Mouse (Mus musculus): ENCODE data around the gene Atp11a.
A peak's percentile ranks its signal among the peaks of the same experiment; 100 is the strongest.

Gene Atp11a

GRCm38 (mm10) chr8:12873357-12874046 lies 116.7 kb downstream of the Atp11a start, which contains the start of gene Mcf2l:
Mcf2l (plus strand) TSS chr8:12873806.
- DNase-seq (ENCODE audit: low spot score), result no peak

DNA sequence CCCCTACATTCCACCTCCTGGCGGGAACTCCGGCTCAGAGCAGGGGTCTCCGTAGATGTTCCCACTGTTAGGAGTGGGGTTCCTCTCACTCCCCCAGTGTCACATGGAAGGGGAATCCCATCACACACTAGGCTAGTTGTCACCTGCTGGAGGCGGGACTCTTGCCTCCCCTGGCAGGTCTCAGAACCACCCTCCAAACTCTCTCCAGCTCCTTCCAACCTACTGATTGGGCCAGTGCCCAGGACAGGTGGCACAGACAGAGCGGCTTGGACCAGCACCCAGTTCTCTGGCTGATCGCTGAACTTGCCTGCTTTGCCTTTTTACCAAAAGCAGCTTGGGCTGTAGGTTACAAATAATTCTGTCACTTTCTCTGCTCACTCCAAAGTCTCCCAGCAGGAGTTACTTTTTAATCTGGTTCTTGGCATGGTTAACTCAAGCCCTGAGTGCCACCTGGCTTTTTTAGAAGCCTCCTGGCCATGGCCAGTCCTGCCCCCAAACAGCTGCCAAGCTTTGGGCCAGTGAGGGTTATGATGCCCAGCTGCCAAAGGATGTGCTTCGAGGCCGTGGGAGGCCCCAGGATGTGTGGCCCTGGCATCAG lies 117.5 kb downstream of the Atp11a start:
- peak; percentile 29 for DNase-seq (ENCODE audit: low spot score)

DNA sequence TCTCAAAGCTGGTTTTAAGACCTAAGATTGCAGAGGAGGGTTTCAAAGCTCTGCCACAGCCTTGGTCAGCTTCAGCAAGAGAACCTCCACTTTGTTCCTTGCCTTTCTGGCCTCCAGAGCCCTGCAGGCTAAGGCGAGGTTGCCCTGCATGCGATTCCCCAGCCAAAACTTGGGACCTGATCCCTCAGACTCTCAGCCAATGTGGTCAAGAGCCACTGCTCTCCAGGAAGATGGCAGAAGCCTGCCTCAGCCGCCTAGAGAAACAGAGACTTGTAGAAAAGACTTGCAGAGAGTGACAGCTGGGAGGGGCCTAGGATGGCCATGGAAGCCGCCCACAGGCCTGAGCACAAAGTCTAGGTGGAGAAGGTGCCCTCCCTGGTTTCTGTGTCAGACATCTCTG lies 118.2 kb downstream of the Atp11a start:
- DNase-seq (ENCODE audit: low spot score), result no peak

DNA sequence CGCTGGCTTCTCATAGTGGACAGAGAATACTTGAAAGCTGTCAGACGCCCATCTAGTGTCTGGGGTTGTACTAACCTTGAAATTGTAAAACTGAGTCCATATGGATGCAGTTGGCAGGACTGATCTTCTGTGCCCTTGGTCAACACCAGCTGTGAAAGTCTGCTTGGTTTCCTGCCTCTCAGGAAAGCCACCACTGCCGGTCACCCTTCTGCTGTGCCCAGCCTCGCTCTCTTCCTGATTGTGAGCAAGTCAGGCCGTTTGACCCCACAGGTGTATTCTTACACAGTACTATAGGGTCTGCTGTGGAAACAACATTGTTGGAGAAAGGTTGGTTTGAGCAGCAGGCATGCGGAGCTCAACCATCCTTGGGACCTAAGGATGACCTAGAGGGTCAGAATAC lies 120.3 kb downstream of the Atp11a start:
- no peak for DNase-seq (ENCODE audit: low spot score)

DNA sequence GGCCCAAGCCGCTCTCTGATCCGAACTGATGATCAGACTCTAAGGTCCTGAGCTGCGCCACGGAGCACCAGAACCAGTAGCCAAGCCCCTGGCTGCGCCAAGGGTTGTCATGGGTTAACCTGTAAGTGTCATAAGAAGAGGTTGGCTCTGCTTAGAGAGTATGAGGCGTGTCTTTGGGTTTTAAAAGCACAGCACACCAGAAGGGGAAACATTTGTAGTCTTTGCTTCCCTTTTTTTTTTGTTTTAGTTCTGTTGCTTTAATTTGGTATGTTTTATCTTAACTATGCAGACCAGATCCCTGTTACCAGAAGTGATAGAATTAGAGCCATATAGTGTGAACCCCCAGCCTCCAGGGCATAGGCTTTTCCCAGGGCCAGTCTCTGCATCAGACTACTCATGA lies 123.3 kb downstream of the Atp11a start:
- DNase-seq (ENCODE audit: low spot score), result no peak

DNA sequence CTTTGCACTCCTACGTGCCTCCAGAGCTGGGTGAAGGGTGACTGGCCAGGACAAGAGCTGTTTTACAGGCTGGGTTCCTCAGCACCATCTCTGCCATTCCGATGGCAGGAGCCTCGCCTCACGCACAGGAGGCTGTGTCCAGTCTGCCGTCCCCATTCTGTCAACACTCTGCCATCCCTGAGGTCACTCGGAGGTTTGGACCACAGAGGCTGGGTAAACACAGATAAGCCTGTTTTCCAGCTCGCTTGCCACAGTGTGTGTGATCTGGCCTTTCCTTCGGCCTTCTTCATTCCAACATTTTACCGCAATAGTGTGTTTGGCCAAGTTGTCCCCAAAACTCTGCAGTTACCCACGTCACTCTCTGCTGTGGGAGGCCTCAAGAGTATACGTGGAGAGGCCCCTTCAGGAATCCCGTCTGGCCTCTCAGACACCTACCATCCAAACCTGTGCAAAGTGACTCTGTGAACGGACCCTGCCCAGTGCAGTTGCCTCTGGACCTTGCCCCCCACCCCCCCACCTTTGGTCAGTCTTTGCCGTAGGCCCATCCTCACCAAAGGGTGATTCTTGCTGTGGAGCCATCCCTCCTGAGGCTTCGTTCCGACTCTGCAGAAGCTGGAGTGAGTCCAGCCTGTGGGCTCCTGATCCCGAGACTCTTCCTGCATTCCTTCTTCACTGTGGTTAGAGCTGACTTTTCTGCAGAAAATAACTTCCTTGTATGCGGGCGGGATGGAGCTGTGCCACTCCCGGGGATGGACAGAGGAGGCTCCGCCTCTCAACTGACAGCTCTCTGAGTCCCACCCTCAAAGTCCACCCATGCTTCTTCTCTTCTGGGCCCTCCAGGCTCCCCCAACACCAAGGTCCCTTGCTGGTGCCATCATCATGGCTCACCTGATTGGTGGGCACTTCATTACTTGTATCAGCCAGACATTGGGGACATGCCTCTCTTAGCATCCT lies 126.5 kb downstream of the Atp11a start:
- DNase-seq (ENCODE audit: low spot score), result no peak

DNA sequence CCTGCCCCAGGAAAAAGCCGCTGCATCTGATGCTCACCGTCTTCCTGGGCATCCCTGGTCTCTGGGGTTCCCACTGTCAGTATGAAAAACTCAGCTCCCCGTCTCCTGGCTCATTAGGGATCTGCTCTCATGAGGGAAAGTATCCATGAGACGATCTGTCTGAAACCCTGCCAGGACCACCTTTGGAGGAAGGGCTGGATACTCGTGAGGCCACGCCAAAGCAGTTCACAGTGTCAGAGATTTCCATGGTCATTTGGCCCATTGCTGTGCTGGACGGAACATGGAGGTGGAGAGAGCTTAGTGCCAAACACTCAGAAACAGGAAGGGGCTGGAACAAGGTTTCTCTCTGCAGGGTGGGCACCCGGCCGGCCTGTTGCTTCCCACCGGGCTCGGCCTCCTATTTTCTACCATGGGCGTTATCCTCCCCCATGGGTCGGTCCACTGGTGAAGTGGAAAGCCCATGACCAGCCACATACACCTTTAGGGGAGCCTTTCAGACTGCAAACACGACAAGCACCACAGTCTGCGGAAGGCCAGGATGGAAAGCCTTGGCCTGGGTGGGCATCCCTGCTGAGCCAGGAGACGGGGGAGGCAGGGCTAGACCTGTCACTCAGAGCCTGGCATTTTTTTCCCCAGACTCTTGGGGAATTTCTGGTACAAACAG lies 131.1 kb downstream of the Atp11a start:
- no peak for DNase-seq (ENCODE audit: low spot score)

GRCm38 (mm10) chr8:12889046-12889598 lies 132.3 kb downstream of the Atp11a start:
- DNase-seq (ENCODE audit: low spot score), result no peak

DNA sequence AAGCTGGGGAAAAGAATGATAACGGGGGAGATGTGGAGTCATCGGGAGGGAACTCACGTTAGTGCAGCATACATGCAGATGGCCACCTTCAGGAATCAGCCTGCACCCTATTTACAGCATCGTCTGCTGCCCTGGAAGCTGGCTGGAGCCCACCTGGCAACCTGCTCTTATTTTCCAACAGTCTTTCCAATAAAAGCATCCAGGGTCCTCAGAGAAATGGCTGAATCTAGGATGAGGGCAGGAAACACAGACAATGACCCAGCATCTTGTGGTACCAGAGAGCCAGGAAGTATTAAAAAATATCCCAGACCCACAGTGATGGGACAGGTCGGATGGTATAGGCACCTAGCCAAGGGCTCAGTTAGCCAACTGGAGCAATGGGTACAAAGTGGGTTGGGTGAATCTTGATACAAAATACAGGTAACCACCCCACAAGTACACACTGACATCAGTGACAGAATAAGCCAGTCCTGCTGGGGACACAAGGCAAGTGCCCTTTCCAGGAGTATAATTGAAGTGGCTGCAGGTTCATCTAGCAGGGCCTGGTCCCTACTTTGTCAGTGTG lies 136.2 kb downstream of the Atp11a start:
- no peak for DNase-seq (ENCODE audit: low spot score)

DNA sequence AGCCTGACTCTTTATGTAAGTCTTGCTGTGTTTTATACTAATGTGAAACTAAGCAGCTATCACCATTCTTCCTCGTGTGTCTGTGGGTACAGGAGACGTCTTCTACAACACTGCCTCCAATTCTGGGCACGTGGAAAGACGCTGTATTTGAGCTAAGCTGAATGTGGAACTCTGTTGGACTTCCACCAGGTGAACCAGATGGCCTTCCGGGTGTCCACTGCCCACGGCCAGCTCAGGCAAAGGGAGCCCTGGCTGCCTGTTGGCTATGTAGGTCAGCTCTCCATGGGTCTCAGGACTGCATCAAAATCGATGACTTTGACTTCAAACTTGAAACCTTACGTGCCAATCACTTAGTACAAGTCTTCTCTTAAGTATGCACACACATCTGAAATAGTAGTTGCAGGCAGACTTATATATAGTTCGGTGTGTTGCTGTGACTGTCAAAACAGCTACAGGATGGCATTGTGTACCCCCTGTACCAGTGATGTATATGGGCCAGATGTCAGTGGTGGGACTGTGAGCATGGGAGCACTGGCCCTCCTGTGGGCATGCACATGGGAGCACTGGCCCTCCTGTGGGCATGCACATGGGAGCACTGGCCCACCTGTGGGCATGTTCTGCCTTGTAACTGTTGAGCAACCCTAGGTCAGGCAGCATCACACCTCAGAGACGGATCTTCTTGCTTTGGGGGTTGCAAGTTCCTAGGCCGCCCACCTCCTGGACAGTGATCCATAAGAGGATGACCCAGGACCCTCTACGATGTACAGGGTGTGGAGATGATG lies 137.2 kb downstream of the Atp11a start:
- DNase-seq (ENCODE audit: low spot score), result no peak

DNA sequence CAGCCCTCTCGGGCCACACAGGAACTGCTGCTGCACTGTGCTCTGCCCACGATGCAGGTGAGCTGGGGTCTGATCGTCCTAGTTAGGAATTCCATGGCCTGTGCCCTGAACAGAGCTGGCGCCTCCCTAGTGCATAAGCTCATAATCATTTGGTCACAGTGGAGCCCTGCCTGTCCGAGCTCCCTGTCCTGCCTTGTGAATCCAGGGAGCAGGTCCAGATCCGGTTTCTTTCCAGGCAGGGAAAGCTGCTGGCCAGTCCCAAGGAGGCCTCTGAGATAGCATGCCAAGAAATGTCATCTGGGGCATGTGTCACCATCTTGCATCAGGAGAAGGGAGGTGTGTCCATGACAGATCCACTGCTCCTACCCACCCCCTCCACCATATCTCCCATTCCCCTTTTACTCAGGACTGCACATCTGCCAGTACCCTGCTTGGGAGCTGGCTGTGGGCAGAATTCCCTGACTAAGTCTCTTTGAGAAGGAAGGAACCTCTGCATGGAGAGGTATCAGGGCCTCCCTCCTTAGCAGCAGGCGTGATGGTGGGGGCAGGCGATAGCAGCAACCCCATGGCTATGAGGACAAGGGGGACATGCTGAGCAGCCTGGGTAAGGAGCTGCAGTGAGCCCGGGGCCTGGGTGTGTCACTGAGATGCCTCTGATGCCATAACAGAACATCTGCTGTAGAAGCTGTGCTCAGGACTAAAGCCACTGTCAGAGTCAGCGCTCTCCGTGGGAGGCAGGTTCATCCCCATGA lies 138.1 kb downstream of the Atp11a start:
- no peak for DNase-seq (ENCODE audit: low spot score)

DNA sequence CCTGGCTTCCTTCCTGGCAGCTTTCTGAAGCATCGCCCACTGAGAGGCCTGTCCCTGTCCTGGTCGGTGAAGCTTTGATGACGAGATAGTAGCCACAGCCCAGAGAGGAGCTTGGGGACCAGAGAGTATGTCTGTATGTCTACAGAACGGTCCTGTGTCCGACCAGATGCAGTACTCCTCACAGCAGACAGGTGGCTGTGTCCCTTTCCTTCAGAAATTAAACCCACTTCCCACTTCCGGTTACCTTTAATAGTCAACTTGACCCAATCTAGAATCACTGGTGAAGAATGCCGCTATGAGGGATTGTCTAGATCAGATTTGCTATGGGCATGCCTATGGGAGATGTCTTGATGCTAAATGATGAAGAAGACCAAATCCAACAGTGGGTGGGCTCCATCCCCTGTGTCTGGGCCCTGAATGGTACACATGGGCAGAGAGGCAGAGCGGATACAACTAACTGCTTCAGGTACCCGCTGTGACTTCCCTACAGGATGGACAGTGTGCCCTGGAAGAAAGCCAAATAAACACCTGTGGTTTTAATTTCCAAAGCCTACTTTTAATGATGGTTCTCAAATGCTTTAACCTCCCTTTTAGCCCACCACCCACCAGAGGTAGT lies 138.8 kb downstream of the Atp11a start:
- no peak for DNase-seq (ENCODE audit: low spot score)

GRCm38 (mm10) chr8:12896494-12897373 lies 139.9 kb downstream of the Atp11a start:
- DNase-seq (ENCODE audit: low spot score), result peak; percentile 68

- no peak for DNase-seq (ENCODE audit: low spot score)
Observed at GRCm38 (mm10) chr8:12897815-12898214, 141.0 kb downstream of the Atp11a start.

- DNase-seq (ENCODE audit: low spot score), result no peak
Observed at GRCm38 (mm10) chr8:12903790-12904415, 147.1 kb downstream of the Atp11a start.

DNA sequence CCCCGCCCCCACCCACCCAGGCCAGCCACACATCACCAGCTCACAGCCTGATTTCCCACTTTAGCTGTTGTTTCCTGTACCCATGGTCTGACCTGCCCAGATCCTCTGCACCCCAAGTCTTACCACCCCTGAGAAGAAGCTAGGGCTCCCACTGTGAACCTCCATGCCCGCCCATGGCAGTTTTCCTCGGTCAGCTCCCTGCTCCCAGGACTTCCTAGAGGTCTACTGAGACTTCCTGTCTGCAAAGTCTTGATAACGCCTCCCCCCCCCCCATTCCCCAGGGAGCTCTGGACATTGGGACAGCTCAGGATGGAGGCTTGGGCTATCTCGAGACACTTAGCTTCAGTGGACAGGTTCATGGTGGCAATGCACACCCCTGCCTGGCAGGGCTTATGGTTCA lies 148.3 kb downstream of the Atp11a start:
- DNase-seq (ENCODE audit: low spot score), result no peak

- no peak for DNase-seq (ENCODE audit: low spot score)
Observed at GRCm38 (mm10) chr8:12905599-12906321, 148.9 kb downstream of the Atp11a start.
